27 mouse cellular contexts compared by ENCODE assay signal in the genomic region with DNA sequence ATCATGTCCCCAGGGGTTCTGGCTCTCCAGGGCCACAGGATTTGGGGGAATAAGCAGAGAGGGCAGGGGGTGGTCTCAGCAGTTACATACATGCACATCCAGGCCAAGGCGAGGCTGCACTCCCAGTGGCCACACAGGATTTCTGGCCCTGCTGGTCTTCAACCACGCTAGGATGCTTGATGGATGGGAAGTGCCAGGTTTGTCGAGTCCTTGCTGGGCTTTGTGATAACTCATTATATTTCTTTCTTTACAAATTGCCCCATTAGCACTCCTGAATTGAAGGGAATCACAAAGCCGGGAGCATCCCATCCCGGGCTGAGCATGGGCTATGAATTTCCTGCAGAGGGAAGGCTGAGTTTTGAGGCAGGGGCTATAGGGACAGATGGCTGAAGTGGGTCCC. TPM values are rescaled to one million over a fixed set of nuclear protein-coding genes. Genes with fewer than 3 reads are reported as not detected.
DNase-seq lines count a peak whose midpoint lies in the region; ATAC-seq and TF ChIP-seq lines count a peak whose summit lies in the region.
"Had no signal": no experiment of that assay in that cellular context is flagged by ENCODE, and none has a peak within 500 bp of the region (broad histone marks: within the 10 kb centered on the region; RNA-seq: fewer than 3 reads in every experiment).

No protein-coding gene starts in this region.

- no peak for TF ChIP-seq POLR2A in brain, embryonic 14.5 days (IDR thresholded peaks at IDR 0.05; ENCODE audit: borderline replicate concordance, extremely low read depth, insufficient read depth, insufficient read length, poor library complexity, severe bottlenecking)

- H3K27ac ChIP-seq in forebrain, embryonic 11.5 days (ENCODE audit: low read depth, low read length): no peak overlapping the region
- H3K27ac ChIP-seq in forebrain, embryonic 16.5 days (ENCODE audit: low read length): no peak overlapping the region
- peak overlapping the region; percentile 72 for H3K27ac ChIP-seq in midbrain, embryonic 11.5 days (ENCODE audit: low read depth, low read length)
- H3K27ac ChIP-seq in midbrain, embryonic 16.5 days (ENCODE audit: low read length): peak overlapping the region; percentile 47
- H3K27ac ChIP-seq: embryonic facial prominence, embryonic 12.5 days; heart, embryonic 13.5 days; hindbrain, embryonic 15.5 days; limb, embryonic 10.5 days; limb, embryonic 15.5 days; liver, embryonic 13.5 days had no signal

- ATAC-seq in forebrain, embryonic 11.5 days (replicated peaks; ENCODE audit: low FRiP score): peak; percentile 17; the same call in 1 of the 2 replicates
- no peak for ATAC-seq in forebrain, embryonic 16.5 days
- ATAC-seq in midbrain, embryonic 11.5 days (ENCODE audit: low FRiP score): peak; percentile 0; the same call in 1 of the 2 replicates
- ATAC-seq in midbrain, embryonic 16.5 days: no peak
- ATAC-seq: CD4-positive, CD25-positive, alpha-beta regulatory T cell, adult 4 months; lung, postnatal 0 days had no signal

- no peak overlapping the region for H3K4me3 ChIP-seq in forebrain, embryonic 11.5 days (ENCODE audit: low read depth, low read length)
- no peak overlapping the region for H3K4me3 ChIP-seq in forebrain, embryonic 16.5 days (replicated peaks; ENCODE audit: low read length)
- H3K4me3 ChIP-seq in midbrain, embryonic 11.5 days (ENCODE audit: low read depth, low read length): no peak overlapping the region
- H3K4me3 ChIP-seq in midbrain, embryonic 16.5 days (ENCODE audit: low read depth, low read length): no peak overlapping the region
- H3K4me3 ChIP-seq: embryonic facial prominence, embryonic 12.5 days; heart, embryonic 13.5 days; hindbrain, embryonic 15.5 days; limb, embryonic 10.5 days; limb, embryonic 15.5 days; liver, embryonic 13.5 days; megakaryocyte, embryonic 14.5 days had no signal

- DNase-seq in forebrain, embryonic 11.5 days (ENCODE audit: low spot score): peak; percentile 55
- DNase-seq in brain, embryonic 14.5 days (ENCODE audit: low read depth): peak; percentile 61
- DNase-seq in midbrain, embryonic 11.5 days (ENCODE audit: low spot score, missing footprints): peak; percentile 87
- DNase-seq in kidney, postnatal 10 days: no peak
- DNase-seq in cerebellum, postnatal 36 days: no peak
- DNase-seq: adrenal gland, postnatal 14 days; cerebellum, adult 11-12 months; cerebellum, adult 9-11 months; gastrocnemius, postnatal 10 days; heart, postnatal 10 days; kidney, adult 2 months; kidney, postnatal 4 days; liver, embryonic 13.5 days; lung, adult 18-20 months; right cerebral cortex, postnatal 4 days; thymus, adult 2 months; thymus, postnatal 36 days had no signal

- no peak overlapping the region for H3K9ac ChIP-seq in forebrain, embryonic 11.5 days (ENCODE audit: low read length)
- no peak overlapping the region for H3K9ac ChIP-seq in forebrain, embryonic 16.5 days (replicated peaks; ENCODE audit: low read depth, low read length)
- H3K9ac ChIP-seq in midbrain, embryonic 11.5 days (ENCODE audit: low read length): no peak overlapping the region
- H3K9ac ChIP-seq in midbrain, embryonic 16.5 days (ENCODE audit: low read depth, low read length): no peak overlapping the region
- H3K9ac ChIP-seq: embryonic facial prominence, embryonic 12.5 days; heart, embryonic 13.5 days; hindbrain, embryonic 15.5 days; limb, embryonic 15.5 days; liver, embryonic 13.5 days had no signal

- peaks cover 32% of the 10 kb centered on the region for H3K4me1 ChIP-seq in forebrain, embryonic 11.5 days (replicated peaks; ENCODE audit: control insufficient read depth, insufficient read depth, low read length)
- H3K4me1 ChIP-seq in forebrain, embryonic 16.5 days (replicated peaks; ENCODE audit: control insufficient read depth, insufficient read depth, low read length): peaks cover 29% of the 10 kb centered on the region
- peaks cover 48% of the 10 kb centered on the region for H3K4me1 ChIP-seq in midbrain, embryonic 11.5 days (ENCODE audit: control insufficient read depth, insufficient read depth, low read length)
- H3K4me1 ChIP-seq in midbrain, embryonic 16.5 days (ENCODE audit: control insufficient read depth, insufficient read depth, low read length): peaks cover 6% of the 10 kb centered on the region; the same call in 1 of the 2 replicates
- H3K4me1 ChIP-seq: heart, embryonic 13.5 days; liver, embryonic 13.5 days; megakaryocyte, embryonic 14.5 days had no signal

- H3K27me3 ChIP-seq in forebrain, embryonic 11.5 days (ENCODE audit: control insufficient read depth, insufficient read depth, low read length): peaks cover 5% of the 10 kb centered on the region; the same call in 1 of the 2 replicates
- no peaks in the 10 kb centered on the region; the same call in 1 of the 2 replicates for H3K27me3 ChIP-seq in forebrain, embryonic 16.5 days (replicated peaks; ENCODE audit: control insufficient read depth, insufficient read depth, low read length)
- H3K27me3 ChIP-seq in midbrain, embryonic 11.5 days (ENCODE audit: control insufficient read depth, insufficient read depth, low read length): no peaks in the 10 kb centered on the region
- H3K27me3 ChIP-seq in midbrain, embryonic 16.5 days (ENCODE audit: control insufficient read depth, insufficient read depth, low read depth, low read length): no peaks in the 10 kb centered on the region
- H3K27me3 ChIP-seq: embryonic facial prominence, embryonic 12.5 days; heart, embryonic 13.5 days; limb, embryonic 15.5 days; liver, embryonic 13.5 days had no signal

- 2% methylated on average over 5 of the region's 5 CpGs for whole genome bisulfite sequencing in forebrain, embryonic 11.5 days
- WGBS in forebrain, embryonic 16.5 days: 13% methylated on average over 5 of the region's 5 CpGs
- 7% methylated on average over 5 of the region's 5 CpGs for WGBS in midbrain, embryonic 11.5 days
- 13% methylated on average over 5 of the region's 5 CpGs for WGBS in midbrain, embryonic 16.5 days

- H3K36me3 ChIP-seq in forebrain, embryonic 11.5 days (ENCODE audit: control insufficient read depth, insufficient read depth, low read length): no peaks in the 10 kb centered on the region
- H3K36me3 ChIP-seq in forebrain, embryonic 16.5 days (ENCODE audit: control insufficient read depth, insufficient read depth): no peaks in the 10 kb centered on the region
- H3K36me3 ChIP-seq in midbrain, embryonic 11.5 days (ENCODE audit: control insufficient read depth, insufficient read depth, low read length): no peaks in the 10 kb centered on the region
- no peaks in the 10 kb centered on the region for H3K36me3 ChIP-seq in midbrain, embryonic 16.5 days (ENCODE audit: control insufficient read depth, insufficient read depth, low read length)
- H3K36me3 ChIP-seq: embryonic facial prominence, embryonic 12.5 days; heart, embryonic 13.5 days; hindbrain, embryonic 15.5 days; limb, embryonic 10.5 days; limb, embryonic 15.5 days; liver, embryonic 13.5 days had no signal

- H3K4me2 ChIP-seq in forebrain, embryonic 11.5 days (ENCODE audit: low read depth, low read length, severe bottlenecking): no peak overlapping the region
- H3K4me2 ChIP-seq in forebrain, embryonic 16.5 days (ENCODE audit: low read length): no peak overlapping the region
- H3K4me2 ChIP-seq in midbrain, embryonic 11.5 days: no peak overlapping the region
- no peak overlapping the region for H3K4me2 ChIP-seq in midbrain, embryonic 16.5 days (ENCODE audit: low read length)
- H3K4me2 ChIP-seq: embryonic facial prominence, embryonic 12.5 days; heart, embryonic 13.5 days; hindbrain, embryonic 15.5 days; limb, embryonic 15.5 days; liver, embryonic 13.5 days had no signal

- H3K9me3 ChIP-seq in forebrain, embryonic 11.5 days (ENCODE audit: control insufficient read depth, low read length): no peaks in the 10 kb centered on the region
- H3K9me3 ChIP-seq in forebrain, embryonic 16.5 days (ENCODE audit: control insufficient read depth, low read length): no peaks in the 10 kb centered on the region
- 0 out of 2 replicates have a peak, but pooled peaks cover 3% of the 10 kb centered on the region for H3K9me3 ChIP-seq in midbrain, embryonic 11.5 days (ENCODE audit: control insufficient read depth, low read length)
- H3K9me3 ChIP-seq in midbrain, embryonic 16.5 days (replicated peaks; ENCODE audit: control insufficient read depth, low read length, poor library complexity, severe bottlenecking): no peaks in the 10 kb centered on the region
- H3K9me3 ChIP-seq: embryonic facial prominence, embryonic 12.5 days; heart, embryonic 13.5 days; hindbrain, embryonic 15.5 days; limb, embryonic 10.5 days; limb, embryonic 15.5 days; liver, embryonic 13.5 days; megakaryocyte, embryonic 14.5 days had no signal

- TF ChIP-seq CTCF in brain, embryonic 14.5 days (IDR thresholded peaks at IDR 0.05; ENCODE audit: borderline replicate concordance, extremely low read depth, insufficient read depth, insufficient read length): no peak

RNA-seq across cellular contexts. Expression of a gene that starts 59.5 kb away (rescaled TPM):
- 114 and 145 TPM in 2 replicates for polyA plus RNA-seq in forebrain, embryonic 11.5 days (2014; fragmentation: Nextera tagmentation; extraction: Ambion mirVana)
- polyA plus RNA-seq in forebrain, embryonic 16.5 days (2015; fragmentation: Nextera tagmentation; extraction: Ambion mirVana): 64.2 and 82.2 TPM in 2 replicates
- polyA plus RNA-seq in brain, embryonic 14.5 days (2012; rRNA removed): 131 and 176 TPM in 2 replicates
- 117 and 124 TPM in 2 replicates for polyA plus RNA-seq in midbrain, embryonic 11.5 days (2014; fragmentation: Nextera tagmentation; extraction: Ambion mirVana)
- 101 and 126 TPM in 2 replicates for polyA plus RNA-seq in midbrain, embryonic 16.5 days (2015; fragmentation: Nextera tagmentation; extraction: Ambion mirVana)
- polyA plus RNA-seq: CD4-positive, CD25-positive, alpha-beta regulatory T cell, adult 4 months had no signal

Comparison
In these comparisons a context has a peak if more than half of its experiments do, and no peak if none do; other contexts are left out.
1. ATAC-seq: peak in forebrain, embryonic 11.5 days (single experiment) and midbrain, embryonic 11.5 days (single experiment); none in forebrain, embryonic 16.5 days (single experiment) and midbrain, embryonic 16.5 days (single experiment).
2. DNase-seq: peak in forebrain, embryonic 11.5 days (single experiment), brain, embryonic 14.5 days (single experiment) and midbrain, embryonic 11.5 days (single experiment); none in kidney, postnatal 10 days (single experiment) and cerebellum, postnatal 36 days (0 of 2).
3. H3K27ac ChIP-seq: peak in midbrain, embryonic 11.5 days (single experiment) and midbrain, embryonic 16.5 days (single experiment); none in forebrain, embryonic 11.5 days (single experiment) and forebrain, embryonic 16.5 days (single experiment).